Mouse (Mus musculus) layer of hippocampus, adult 18-20 months (tissue): ENCODE data around the gene Tlr8. TPM values are rescaled to one million over a fixed set of nuclear protein-coding genes. Genes with fewer than 3 reads are reported as not detected.
A peak's percentile ranks its signal among the peaks of the same experiment; 100 is the strongest.
"Not testable (repeated sequence)": the region's sequence is repeated elsewhere in the genome, so short reads cannot be mapped to it uniquely, and the experiment has no call there.

Source experiments
- DNase-seq, 2 experiments: peaks; one replicate each; pipeline ENCODE4 v3.0.0; 2022; ENCODE audit warnings: low spot score in 2 of 2
- long read RNA-seq: library from polyadenylated mRNA; stranded (forward); transcript quantifications from one replicate; pipeline ENCODE4 v2.0.0, GENCODE M21; 2021
- total RNA-seq, 2 experiments: library from RNA; stranded (reverse); gene quantifications; 2 replicates each; pipeline ENCODE4 v1.2.3; 2021

The Tlr8 gene
- under 1 TPM in 1 of 2 experiments, not detected in 1; 0.20 TPM for total RNA-seq
- long read RNA-seq, result 0 reads

DNA sequence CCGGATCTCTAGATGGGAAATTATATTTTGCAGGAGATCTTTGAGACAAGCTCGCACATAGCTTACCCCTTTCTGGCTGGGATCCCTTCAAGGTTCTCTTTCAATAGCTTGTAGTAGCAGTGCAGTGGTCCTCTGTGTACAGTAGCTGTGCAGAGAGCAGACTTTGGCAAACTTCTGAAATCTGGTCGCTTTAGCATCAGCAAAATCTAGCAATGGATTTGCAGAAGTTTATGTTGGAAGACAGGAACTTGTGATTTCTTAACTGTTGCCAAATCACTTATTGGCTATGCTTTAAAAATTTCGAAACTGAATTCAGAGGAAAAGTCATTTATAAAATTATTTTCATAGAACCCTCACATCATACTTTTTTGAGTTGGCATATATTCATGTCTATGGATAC lies at the start of gene Tlr8:
Gene Tlr8, minus strand, starts transcription at position 244 of the 400 bp plus-strand sequence.
- no peak for DNase-seq

- not testable (repeated sequence) for DNase-seq
These were observed 37.9 kb upstream of the Tlr8 start for GRCm38 (mm10) chrX:167302061-167302460.

GRCm38 (mm10) chrX:167276953-167277352 lies 12.8 kb upstream of the Tlr8 start:
- DNase-seq, result peak; percentile 37 to 80

GRCm38 (mm10) chrX:167276551-167276950 lies 12.4 kb upstream of the Tlr8 start:
- peak in 1 of 2 experiments; percentile 1 for DNase-seq

GRCm38 (mm10) chrX:167263530-167263929 lies 599 bp downstream of the Tlr8 start:
- no peak for DNase-seq

DNA sequence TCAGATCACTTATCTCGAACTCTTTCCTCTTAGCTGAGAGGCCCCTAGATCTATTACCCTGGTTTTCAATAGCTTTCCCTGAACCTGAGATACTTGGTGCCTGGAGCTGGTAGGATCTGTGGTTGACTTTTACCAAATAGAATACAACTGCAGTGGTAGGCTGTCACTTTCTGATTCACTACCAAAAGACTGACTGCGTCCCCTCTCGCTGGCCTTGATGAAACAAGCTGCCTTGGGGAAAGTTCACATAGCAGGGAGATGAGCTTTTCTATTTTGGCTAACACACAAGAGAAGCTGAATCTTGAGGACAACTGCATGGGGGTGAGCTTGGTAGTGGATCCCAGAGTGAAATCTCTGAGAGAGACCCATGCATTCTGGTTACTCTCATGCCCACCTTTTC lies 22.4 kb downstream of the Tlr8 start:
- no peak for DNase-seq

DNA sequence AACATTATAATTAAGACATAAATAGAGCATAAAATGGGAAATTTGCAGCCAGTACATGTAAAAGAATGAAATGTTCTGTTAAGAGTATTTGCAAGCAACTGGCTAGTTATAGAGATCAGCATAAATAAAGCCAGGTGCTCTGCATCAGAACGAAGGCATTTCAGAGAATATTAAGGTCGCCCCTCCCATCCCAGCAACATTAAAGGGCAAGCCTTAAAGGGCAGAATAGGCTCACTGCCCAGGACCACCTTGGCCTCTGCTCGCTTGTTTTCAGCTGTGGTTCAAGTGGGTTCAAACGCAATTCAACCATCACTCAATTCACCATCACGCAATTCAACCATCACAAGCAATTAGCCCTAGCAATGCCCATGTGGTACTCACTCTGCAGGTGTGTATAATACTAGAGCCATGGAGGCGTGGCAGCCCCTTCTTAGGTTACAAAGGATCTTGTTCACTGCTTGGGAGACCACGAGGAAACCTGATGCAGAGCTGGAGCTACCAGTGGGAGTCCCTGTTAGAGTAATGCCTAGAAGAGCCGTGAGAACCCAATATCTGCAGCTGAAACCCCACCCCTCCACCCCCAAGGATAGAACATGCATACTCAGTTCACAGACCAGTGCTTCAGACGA lies 24.7 kb downstream of the Tlr8 start:
- no peak for DNase-seq

DNA sequence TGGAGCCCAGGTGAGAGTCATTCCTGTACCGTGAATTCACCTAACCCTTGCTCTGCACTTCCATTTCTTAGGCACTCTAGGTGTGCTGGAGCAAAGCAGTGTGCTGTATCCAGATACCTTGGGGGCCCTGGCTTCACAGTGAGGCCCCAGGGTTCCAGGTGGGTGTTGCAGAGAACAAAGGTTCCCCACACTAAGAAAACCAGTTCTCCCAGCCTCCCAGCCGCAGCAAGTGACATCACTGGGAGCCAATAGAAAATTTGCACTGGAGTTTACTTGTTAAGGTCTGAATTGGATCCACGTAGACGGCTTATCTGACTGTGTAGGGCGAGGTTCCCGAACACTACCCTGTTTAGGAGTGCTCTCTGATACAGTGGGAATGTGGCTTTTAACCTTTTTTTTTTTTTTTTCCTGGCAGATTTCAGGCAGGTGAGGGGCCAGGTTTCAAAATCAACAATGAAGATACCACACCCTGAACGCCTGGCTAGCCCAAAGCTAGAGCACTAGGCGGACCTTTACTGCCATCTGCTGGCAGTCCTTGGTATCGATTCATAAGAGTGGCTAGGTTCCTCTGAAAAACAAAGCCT lies 30.9 kb downstream of the Tlr8 start:
- peak; percentile 46 to 86 for DNase-seq

- no peak for DNase-seq
These were observed 33.0 kb downstream of the Tlr8 start for GRCm38 (mm10) chrX:167231150-167231549.

GRCm38 (mm10) chrX:167229819-167230218 lies 34.3 kb downstream of the Tlr8 start:
- no peak for DNase-seq

- DNase-seq, result peak in 1 of 2 experiments; percentile 46
These were observed 34.9 kb downstream of the Tlr8 start for GRCm38 (mm10) chrX:167229206-167229605.

- no peak for DNase-seq
These were observed 36.4 kb downstream of the Tlr8 start for GRCm38 (mm10) chrX:167227756-167228155.

GRCm38 (mm10) chrX:167227138-167227537 lies 37.0 kb downstream of the Tlr8 start:
- no peak for DNase-seq

DNA sequence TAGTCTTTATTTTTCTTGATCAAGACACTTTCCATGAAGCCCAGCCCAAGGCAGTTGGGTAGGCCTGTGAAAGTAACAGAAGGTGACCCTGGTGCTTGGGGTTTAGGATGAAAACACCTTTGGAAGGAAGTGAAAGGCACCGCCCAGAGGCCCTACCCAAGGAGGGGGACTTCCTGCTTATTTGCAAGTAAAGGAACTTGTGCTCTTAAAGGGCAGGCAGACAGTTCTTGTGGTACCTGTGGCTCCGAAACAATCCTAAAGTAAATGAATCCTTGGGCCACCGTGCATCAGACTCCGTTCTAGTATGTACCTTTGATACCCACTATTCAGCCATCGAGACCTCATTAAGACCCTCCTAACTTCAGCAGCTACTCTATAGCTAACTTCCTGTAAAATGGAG lies 37.6 kb downstream of the Tlr8 start:
- no peak for DNase-seq

DNA sequence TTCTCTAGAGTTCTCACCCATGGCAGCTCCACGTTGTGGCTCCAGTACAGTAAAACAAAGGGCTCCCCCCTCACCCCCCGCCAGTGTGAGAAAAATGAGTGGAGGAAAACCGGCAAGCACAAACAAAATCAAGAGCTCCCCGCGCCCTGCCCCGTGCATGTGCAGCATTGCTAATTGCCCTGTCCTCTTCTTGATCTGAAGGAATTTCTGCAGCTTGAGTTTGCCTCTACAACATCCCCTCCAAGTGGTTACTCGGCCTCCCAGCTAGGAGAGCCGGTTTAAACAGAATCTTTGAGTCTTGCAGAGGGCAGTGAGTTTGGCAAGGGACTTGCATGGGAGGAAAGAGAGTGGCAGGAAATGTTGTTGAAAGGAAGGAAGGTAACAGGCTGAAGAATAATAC lies 51.4 kb downstream of the Tlr8 start:
- no peak for DNase-seq

- no peak for DNase-seq
These were observed 52.1 kb downstream of the Tlr8 start for GRCm38 (mm10) chrX:167211871-167212555.

DNA sequence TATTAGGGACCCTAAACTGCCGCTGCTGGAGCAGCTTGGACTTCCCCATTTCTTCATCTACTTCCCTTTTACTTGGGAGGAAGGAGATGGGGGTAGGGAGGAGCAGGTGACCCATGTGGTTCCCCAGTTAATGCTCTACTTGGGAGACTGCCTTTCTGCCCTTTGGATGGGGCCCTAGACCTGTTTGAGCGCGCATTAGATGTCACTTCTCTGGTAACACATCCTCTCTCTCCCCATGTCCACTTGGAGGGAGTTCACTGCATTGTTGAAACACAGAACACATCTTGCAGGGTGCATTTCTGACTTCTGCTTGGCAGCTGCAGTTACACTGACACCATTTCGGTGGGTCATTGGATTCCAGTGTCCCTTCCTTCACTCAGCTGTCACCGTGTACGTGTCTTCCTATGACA lies 53.8 kb downstream of the Tlr8 start:
- DNase-seq, result no peak

GRCm38 (mm10) chrX:167209828-167210227 lies 54.3 kb downstream of the Tlr8 start:
- DNase-seq, result no peak

- peak; percentile 66 to 83 for DNase-seq
These were observed 55.0 kb downstream of the Tlr8 start, which contains the start of gene Tmsb4x for GRCm38 (mm10) chrX:167208978-167209754. Tmsb4x (minus strand) TSS chrX:167209315.

GRCm38 (mm10) chrX:167208506-167208820 lies 55.7 kb downstream of the Tlr8 start:
- DNase-seq, result no peak

- no peak for DNase-seq
These were observed 56.2 kb downstream of the Tlr8 start for GRCm38 (mm10) chrX:167207741-167208505.
